Mouse (Mus musculus): ENCODE measurements at regions not wholly inside any gene's neighbourhood (a gene's known extent, or its start where the extent isn't known, plus 50 kb on each side); places are given as distances from the start of the nearest gene placed in this dataset.
A peak's percentile ranks its signal among the peaks of the same experiment; 100 is the strongest.
"Not testable (repeated sequence)": the region's sequence is repeated elsewhere in the genome, so short reads cannot be mapped to it uniquely, and the experiment has no call there.

- DNase-seq = no peak
Measured at GRCm38 (mm10) chr5:97831421-97831820, 199.4 kb downstream of the Antxr2 start.

DNA sequence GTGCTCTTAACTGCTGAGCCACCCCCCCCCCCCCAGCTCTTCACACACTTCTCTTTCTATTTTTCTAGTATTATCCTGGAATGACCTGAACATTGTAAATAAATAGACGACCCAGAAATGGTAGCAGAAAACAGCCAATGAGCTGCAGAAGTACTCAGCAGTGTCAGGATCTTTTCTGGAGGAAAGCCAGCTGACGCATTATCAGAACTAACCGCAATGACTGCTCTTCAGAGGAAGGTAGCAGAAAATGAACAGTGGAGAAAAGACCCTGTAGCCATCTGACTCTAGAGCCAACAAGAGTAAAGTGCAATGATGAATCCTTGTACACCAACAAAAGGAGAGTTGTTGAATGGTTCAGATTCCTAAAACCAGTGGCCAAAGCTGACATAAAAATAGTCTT is 213.4 kb downstream of the Antxr2 start:
- DNase-seq = no peak

GRCm38 (mm10) chr5:97815357-97815756 is 215.5 kb downstream of the Antxr2 start:
- no peak for DNase-seq

GRCm38 (mm10) chr5:97814700-97815099 is 216.1 kb downstream of the Antxr2 start:
- no peak for DNase-seq

DNA sequence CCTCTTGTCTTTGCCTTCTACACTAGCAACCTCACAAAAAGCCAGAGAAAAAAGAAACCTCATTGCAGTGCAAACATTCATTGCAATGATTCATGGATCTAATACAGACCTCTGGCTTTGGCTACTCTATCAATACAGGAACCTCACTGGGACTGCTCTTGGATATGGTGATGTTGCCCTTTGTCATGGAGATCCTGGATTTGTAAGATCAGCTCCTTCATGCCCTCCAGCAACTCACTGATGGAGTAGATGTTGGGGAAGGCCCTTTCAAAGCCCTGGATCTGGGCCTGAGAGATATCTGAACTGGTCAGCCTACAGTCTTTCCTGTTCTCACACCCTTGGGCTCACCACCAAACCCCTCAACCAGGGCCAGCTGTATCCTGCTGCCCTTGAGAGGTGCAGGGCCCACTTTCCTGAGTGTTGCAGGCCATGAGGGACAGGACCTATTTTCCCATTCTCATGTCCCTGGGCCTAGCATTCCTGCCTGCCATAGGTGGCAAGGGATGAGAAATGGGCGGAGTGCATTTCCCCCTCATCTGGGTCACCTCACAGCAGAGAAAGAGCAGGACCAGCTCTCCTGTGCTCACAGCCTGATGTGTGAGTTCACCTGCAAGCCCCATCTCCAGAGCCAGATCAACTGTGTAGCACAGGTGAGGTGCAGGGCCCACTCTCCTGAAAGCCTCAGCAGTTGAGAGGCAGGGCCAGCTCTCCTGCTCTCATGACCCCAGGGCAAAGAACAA is 218.1 kb downstream of the Antxr2 start:
- no peak for DNase-seq

DNA sequence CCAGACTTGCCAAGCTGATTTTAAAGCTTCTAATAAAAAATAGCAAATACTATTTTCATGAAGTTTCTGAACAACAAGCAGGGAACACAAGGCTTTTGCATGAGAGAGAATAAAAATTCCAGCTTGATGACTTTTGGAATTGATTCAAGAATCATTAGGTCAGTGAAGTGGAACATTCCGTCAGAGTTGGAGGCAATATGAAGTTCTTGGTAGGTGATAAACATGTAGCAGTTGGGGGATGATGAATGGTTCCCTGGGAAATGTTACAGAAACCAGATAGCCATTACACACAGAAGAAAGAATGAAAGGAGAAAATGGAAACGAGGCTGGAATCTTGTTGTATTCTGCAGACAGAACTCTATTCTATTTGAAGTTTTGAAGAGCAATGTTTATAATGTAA is 221.8 kb downstream of the Antxr2 start:
- DNase-seq = no peak

- DNase-seq = no peak
Measured at GRCm38 (mm10) chr5:97807171-97807570, 223.7 kb downstream of the Antxr2 start.

GRCm38 (mm10) chr5:97806754-97807153 is 224.1 kb downstream of the Antxr2 start:
- no peak for DNase-seq

DNA sequence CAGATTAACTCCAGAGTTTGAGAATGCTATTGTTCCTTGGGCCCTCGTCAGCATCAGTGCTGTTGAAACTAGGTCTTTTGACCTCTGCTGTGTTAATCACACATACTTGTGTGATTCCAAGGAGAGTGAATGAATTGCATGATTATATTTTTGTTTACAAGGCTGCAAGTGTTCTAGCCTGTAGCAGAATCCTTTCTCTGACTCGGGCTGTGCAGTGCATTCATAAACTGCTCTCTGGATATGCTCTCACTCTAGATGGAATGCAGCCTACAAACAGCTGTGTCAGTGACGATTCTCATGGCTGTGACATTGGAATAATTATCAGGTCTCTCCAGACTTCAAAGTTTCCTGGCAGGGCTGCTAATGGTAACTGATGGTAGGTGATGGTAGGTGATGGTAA is 230.8 kb downstream of the Antxr2 start:
- no peak for DNase-seq

- no peak for DNase-seq
Measured at GRCm38 (mm10) chr5:97788175-97788574, 242.7 kb downstream of the Antxr2 start.

GRCm38 (mm10) chr5:97787001-97787400 is 243.8 kb downstream of the Antxr2 start:
- no peak for DNase-seq

GRCm38 (mm10) chr5:97775100-97775499 is 255.7 kb downstream of the Antxr2 start:
- DNase-seq = not testable (repeated sequence)

- DNase-seq = not testable (repeated sequence)
Measured at GRCm38 (mm10) chr5:97773451-97773850, 257.4 kb downstream of the Antxr2 start.

- DNase-seq = no peak
Measured at GRCm38 (mm10) chr5:97737339-97737738, 280.5 kb upstream of the Gk2 start.

DNA sequence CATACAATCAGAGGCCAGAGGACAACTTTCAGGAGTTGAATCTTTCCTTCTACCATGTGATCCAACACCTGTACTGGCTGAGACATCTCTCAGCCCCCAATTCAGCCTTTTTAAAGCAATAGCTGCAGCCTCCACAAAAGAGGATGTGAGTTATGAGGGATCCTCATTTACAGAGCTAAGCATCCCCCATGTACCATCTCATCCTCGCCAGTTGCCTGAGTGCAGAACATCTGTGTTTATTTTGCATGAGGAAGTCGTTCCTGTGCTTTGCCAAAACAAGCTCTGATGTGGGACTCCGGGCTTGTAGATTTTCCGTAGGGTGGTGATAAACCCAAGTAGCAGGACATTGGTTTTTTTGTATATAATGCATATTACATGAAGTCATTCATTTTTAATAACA is 274.1 kb upstream of the Gk2 start:
- DNase-seq = no peak

- not testable (repeated sequence) for DNase-seq
Measured at GRCm38 (mm10) chr5:97719364-97719763, 262.5 kb upstream of the Gk2 start.

DNA sequence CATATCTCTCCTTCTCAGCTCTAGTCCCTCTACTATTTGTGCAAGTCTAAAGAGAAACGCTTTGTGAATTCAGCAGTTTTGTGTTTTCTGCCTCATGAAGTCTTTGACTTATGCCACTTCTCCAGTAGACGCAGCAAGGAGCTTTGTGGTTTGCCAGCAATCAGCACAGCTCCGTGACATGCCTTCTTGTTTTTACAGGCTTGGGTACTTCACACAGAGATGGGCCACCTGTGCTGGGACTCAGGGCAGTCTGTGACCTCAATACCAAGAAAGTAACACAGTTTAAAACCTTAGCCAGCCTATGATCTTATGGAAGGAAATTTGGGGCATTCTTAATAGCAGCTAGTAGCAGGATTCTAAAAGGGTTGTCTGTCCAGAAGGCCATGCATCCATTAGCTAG is 248.4 kb upstream of the Gk2 start:
- DNase-seq = no peak

GRCm38 (mm10) chr5:97700507-97700906 is 243.7 kb upstream of the Gk2 start:
- no peak for DNase-seq

DNA sequence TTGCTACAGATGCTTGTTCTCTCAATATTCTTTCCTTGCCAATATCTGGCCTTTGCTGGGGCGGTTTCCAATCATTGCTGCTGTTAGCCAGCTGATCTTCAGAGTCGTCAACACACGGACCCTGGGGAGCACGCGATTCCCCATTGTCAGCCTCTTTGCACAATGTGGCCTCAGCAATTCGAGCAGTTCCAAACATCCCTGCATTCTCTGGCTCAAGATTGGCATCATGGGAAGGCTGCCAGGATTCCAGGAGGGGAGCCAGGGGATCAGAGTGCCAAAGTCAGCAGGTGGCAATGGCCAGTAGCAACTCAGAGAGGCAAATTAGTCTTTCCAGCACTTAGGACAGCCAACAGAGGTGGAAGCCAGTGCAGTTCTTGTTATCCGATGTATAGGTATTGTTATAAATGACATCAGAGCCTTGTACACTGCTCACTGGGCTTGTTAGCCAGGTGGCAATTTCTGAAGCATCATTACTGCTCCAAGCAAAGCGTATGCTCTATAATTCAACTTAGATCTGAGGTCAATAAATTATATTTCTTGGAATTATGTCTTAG is 240.8 kb upstream of the Gk2 start:
- peak; percentile 30 to 44 for DNase-seq

DNA sequence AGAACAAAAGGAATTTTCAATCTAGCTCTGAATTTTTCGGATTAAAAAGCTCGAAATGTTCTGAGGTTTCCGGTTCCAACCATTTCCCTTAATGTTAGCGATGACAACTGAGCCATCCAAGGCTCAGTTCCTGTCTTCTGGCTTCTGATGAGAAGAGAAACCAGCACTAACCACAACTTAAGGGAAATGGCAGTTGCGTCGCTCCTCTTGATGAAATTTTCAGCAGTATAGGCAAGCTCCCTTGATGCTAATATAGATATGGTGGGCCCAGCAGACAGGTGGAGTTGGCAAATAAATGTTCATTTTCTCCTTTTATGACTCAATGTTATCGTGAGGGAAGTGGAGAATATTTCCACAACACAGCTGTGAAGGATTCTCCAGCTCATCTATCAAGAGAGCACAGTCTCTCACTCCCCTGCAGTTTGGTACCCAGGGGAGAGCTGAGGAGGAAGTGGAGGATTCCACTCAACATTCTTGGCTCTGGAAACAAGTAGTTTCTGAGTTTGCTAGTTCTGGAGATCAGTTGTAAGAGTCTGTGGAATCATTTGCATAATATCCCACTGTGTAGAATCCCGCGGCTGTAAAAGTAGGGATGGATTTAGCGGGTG is 236.6 kb upstream of the Gk2 start:
- DNase-seq = no peak

DNA sequence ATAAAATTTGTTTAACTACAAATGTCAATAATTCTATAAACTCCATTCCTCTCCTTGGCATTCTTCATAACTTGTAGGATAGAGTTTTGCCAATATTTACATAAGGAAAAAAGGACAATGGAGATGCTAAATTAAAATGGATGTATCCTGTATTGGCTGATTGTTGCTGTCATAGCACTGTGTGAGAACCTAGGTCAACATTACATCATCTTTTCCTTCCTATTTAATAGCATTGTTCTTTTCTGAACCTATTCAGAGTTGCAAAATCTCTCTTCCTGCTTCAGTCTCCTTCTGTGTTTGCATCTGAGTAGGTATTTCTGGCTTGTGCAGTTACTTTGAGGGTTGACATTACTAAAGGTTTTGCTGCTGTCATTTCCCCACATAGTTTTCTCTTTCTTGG is 228.6 kb upstream of the Gk2 start:
- no peak for DNase-seq

DNA sequence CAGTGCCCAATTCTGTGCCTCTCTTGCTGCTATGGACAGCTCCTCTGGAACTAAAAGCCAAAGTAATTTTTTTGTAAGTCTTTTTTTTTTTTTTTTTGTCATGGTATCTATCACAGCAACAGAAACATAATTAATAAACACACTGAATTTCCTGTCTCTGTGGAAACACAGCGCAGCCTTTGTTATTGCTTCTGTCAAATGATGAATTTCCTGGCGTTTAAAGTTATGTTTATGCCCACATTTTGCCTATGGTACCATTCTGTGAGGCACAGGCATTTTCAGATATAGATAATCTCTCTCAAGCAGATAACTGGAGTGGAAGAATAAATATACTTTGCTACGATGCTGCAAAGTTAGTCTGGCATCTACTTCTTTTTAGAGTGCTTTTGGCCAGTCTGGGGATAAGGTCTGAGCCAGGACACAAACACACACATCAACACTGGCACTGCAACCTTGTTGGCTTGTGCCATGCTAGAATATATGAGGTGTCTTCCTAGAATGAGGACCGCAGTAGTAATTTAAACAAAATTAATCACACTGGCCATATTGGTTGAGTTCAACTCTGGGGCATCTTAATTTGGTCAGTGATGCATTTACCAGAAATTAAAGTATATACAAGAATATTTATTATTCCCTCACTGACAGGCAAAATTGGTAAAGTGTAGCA is 227.9 kb upstream of the Gk2 start:
- no peak for DNase-seq

- DNase-seq = no peak
Measured at GRCm38 (mm10) chr5:97669726-97670125, 212.9 kb upstream of the Gk2 start.
